Mouse (Mus musculus): ENCODE measurements at regions not wholly inside any gene's neighbourhood (a gene's known extent, or its start where the extent isn't known, plus 50 kb on each side); places are given as distances from the start of the nearest gene placed in this dataset.

- no peak for TF ChIP-seq POLR2A (IDR thresholded peaks at IDR 0.05; ENCODE audit: insufficient read depth, low read depth, low read length)
- no peak for TF ChIP-seq CTCF (IDR thresholded peaks at IDR 0.05; ENCODE audit: insufficient read depth, low read depth, low read length)
Observed at GRCm38 (mm10) chr6:100127221-100128143, 159.8 kb downstream of the Rybp start.

All from olfactory bulb, adult 2 months (tissue).